Mouse (Mus musculus) CH12.LX (cell line): Measurements from ENCODE around the gene Pdcd11. TPM values are rescaled to one million over a fixed set of nuclear protein-coding genes. Genes with fewer than 3 reads are reported as not detected.

ENCODE experiments used
- DNase-seq: peaks from one replicate; pipeline ENCODE4 v3.0.0-alpha.2; 2013; ENCODE audit errors: extremely low read depth
- H3K27ac ChIP-seq: 2 replicates; pipeline ENCODE4 v1.5.1; 2012; ENCODE audit warnings: low read depth, mild to moderate bottlenecking, control low read depth, moderate library complexity; ENCODE audit not compliant: insufficient read depth
- H3K27me3 ChIP-seq: replicated peaks from 2 replicates; pipeline ENCODE3; 2012; ENCODE audit warnings: inconsistent platforms
- H3K36me3 ChIP-seq, 2 experiments: replicated peaks in 1 of 2; 2 replicates each; pipeline versions ENCODE3 to v1.6.1; 2012; ENCODE audit warnings: inconsistent platforms in 1 of 2, low read length in 1 of 2, mild to moderate bottlenecking in 1 of 2, mixed read lengths in 1 of 2, moderate library complexity in 1 of 2; ENCODE audit not compliant: control insufficient read depth in 1 of 2, insufficient read depth in 1 of 2
- H3K4me1 ChIP-seq, 2 experiments: 2 replicates each; pipeline ENCODE4 v1.6.1; 2012; ENCODE audit warnings: inconsistent platforms in 1 of 2, moderate library complexity in 1 of 2; ENCODE audit not compliant: insufficient read depth in 2 of 2, control insufficient read depth in 1 of 2
- H3K4me2 ChIP-seq: 2 replicates; pipeline ENCODE4 v1.6.1; 2012; ENCODE audit warnings: low read depth, mild to moderate bottlenecking, control low read depth; ENCODE audit not compliant: poor library complexity, insufficient read depth, severe bottlenecking
- H3K4me3 ChIP-seq, 3 experiments: fragments of 150-350 bp in 1 of 3; sonication (generic) in 1 of 3; replicated peaks in 1 of 3; 2 replicates each; pipeline versions ENCODE3 to v1.5.1; 2011 to 2012; ENCODE audit warnings: low read depth in 2 of 3, low read length in 2 of 3, mild to moderate bottlenecking in 2 of 3, moderate library complexity in 2 of 3, control low read depth in 1 of 3, improper control_type of control experiment in 1 of 3, inconsistent platforms in 1 of 3, mixed read lengths in 1 of 3; ENCODE audit not compliant: poor library complexity in 1 of 3
- H3K79me2 ChIP-seq: replicated peaks from 2 replicates; pipeline ENCODE4 v1.6.1; 2012; ENCODE audit warnings: mild to moderate bottlenecking, moderate library complexity; ENCODE audit not compliant: control insufficient read depth, poor library complexity, insufficient read depth, severe bottlenecking; ENCODE audit errors: extremely low read depth
- H3K9ac ChIP-seq: 2 replicates; pipeline ENCODE4 v1.6.1; 2012; ENCODE audit warnings: low read depth, mild to moderate bottlenecking, control low read depth, moderate library complexity; ENCODE audit not compliant: insufficient read depth
- H3K9me3 ChIP-seq: replicated peaks from 2 replicates; pipeline ENCODE3; 2012; ENCODE audit warnings: low read length, inconsistent platforms, mixed read lengths
- BHLHE40 ChIP-seq: IDR thresholded peaks from 2 replicates; pipeline ENCODE4 v1.6.1; 2011; ENCODE audit warnings: mild to moderate bottlenecking, low read depth, low read length, improper control_type of control experiment
- CHD1 ChIP-seq: IDR thresholded peaks from 2 replicates; pipeline ENCODE4 v1.6.1; 2012; ENCODE audit warnings: low read depth, low read length, improper control_type of control experiment, inconsistent platforms
- CHD2 ChIP-seq: IDR thresholded peaks from 2 replicates; pipeline ENCODE4 v1.6.1; 2011; ENCODE audit warnings: low read length, improper control_type of control experiment
- E2F4 ChIP-seq: IDR thresholded peaks from 2 replicates; pipeline ENCODE4 v1.6.1; 2011; ENCODE audit warnings: low read depth, low read length, improper control_type of control experiment; ENCODE audit not compliant: insufficient replicate concordance
- EP300 ChIP-seq: IDR thresholded peaks from 2 replicates; pipeline ENCODE4 v1.6.1; 2011; ENCODE audit warnings: low read length, improper control_type of control experiment
- ETS1 ChIP-seq: conservative IDR thresholded peaks from 2 replicates; pipeline ENCODE4 v1.6.1; 2012; ENCODE audit warnings: low read depth, mild to moderate bottlenecking, inconsistent platforms, low read length, improper control_type of control experiment, moderate library complexity
- GABPA ChIP-seq: IDR thresholded peaks from 2 replicates; pipeline ENCODE4 v1.6.1; 2012; ENCODE audit warnings: low read depth, low read length, improper control_type of control experiment, inconsistent platforms; ENCODE audit not compliant: insufficient replicate concordance
- HCFC1 ChIP-seq: IDR thresholded peaks from 2 replicates; pipeline ENCODE4 v1.6.1; 2012; ENCODE audit warnings: low read depth, mild to moderate bottlenecking, inconsistent platforms, low read length, improper control_type of control experiment
- IRF4 ChIP-seq: IDR thresholded peaks from 2 replicates; pipeline ENCODE4 v1.6.1; 2014; ENCODE audit warnings: low read depth, mild to moderate bottlenecking, inconsistent platforms, low read length, improper control_type of control experiment
- MEF2A ChIP-seq: IDR thresholded peaks from 2 replicates; pipeline ENCODE4 v1.6.1; 2014; ENCODE audit warnings: low read depth, mild to moderate bottlenecking, inconsistent platforms, low read length, improper control_type of control experiment, borderline replicate concordance
- MXI1 ChIP-seq: IDR thresholded peaks from 2 replicates; pipeline ENCODE4 v1.6.1; 2011; ENCODE audit warnings: mild to moderate bottlenecking, low read depth, low read length, improper control_type of control experiment
- MYC ChIP-seq: IDR thresholded peaks from 2 replicates; pipeline ENCODE4 v1.6.1; 2011; ENCODE audit warnings: low read depth, mild to moderate bottlenecking, improper control_type of control experiment, low read length
- NELFE ChIP-seq: IDR thresholded peaks from 2 replicates; pipeline ENCODE4 v1.6.1; 2011; ENCODE audit warnings: low read depth, low read length, improper control_type of control experiment
- PAX5 ChIP-seq: IDR thresholded peaks from 2 replicates; pipeline ENCODE4 v1.6.1; 2012; ENCODE audit warnings: low read length, inconsistent platforms, mixed read lengths
- POLR2A ChIP-seq: IDR thresholded peaks from 2 replicates; pipeline ENCODE4 v1.6.1; 2011; ENCODE audit warnings: low read depth, mild to moderate bottlenecking, improper control_type of control experiment, low read length
- RCOR1 ChIP-seq: conservative IDR thresholded peaks from 2 replicates; pipeline ENCODE4 v1.6.1; 2012; ENCODE audit warnings: low read depth, mild to moderate bottlenecking, inconsistent platforms, low read length, improper control_type of control experiment
- SIN3A ChIP-seq: IDR thresholded peaks from 2 replicates; pipeline ENCODE4 v1.6.1; 2012; ENCODE audit warnings: low read length, improper control_type of control experiment, inconsistent platforms
- SMC3 ChIP-seq: IDR thresholded peaks from 2 replicates; pipeline ENCODE4 v1.6.1; 2011; ENCODE audit warnings: low read depth, low read length, improper control_type of control experiment
- TBP ChIP-seq: conservative IDR thresholded peaks from 2 replicates; pipeline ENCODE4 v1.6.1; 2011; ENCODE audit warnings: low read depth, low read length, improper control_type of control experiment
- TCF12 ChIP-seq: IDR thresholded peaks from 2 replicates; pipeline ENCODE4 v1.6.1; 2014; ENCODE audit warnings: low read depth, mild to moderate bottlenecking, inconsistent platforms, low read length, improper control_type of control experiment
- UBTF ChIP-seq: IDR thresholded peaks from 2 replicates; pipeline ENCODE4 v1.6.1; 2012; ENCODE audit warnings: low read depth, mild to moderate bottlenecking, inconsistent platforms, low read length, improper control_type of control experiment, moderate library complexity
- USF1 ChIP-seq: IDR thresholded peaks from 2 replicates; pipeline ENCODE4 v1.6.1; 2014; ENCODE audit warnings: low read depth, mild to moderate bottlenecking, inconsistent platforms, low read length, improper control_type of control experiment
- USF2 ChIP-seq: conservative IDR thresholded peaks from 2 replicates; pipeline ENCODE4 v1.6.1; 2011; ENCODE audit warnings: low read depth, low read length, improper control_type of control experiment
- ZKSCAN1 ChIP-seq: IDR thresholded peaks from 2 replicates; pipeline ENCODE4 v1.6.1; 2012; ENCODE audit warnings: low read depth, inconsistent platforms, low read length, improper control_type of control experiment, borderline replicate concordance
- ZMIZ1 ChIP-seq: IDR thresholded peaks from 2 replicates; pipeline ENCODE4 v1.6.1; 2012; ENCODE audit warnings: low read depth, mild to moderate bottlenecking, inconsistent platforms, low read length, improper control_type of control experiment
- ZNF384 ChIP-seq: IDR thresholded peaks from 2 replicates; pipeline ENCODE4 v1.6.1; 2012; ENCODE audit warnings: low read depth, low read length, improper control_type of control experiment, inconsistent platforms
- dilution Hi-C: fragments of 300-500 bp; cut with MboI; formaldehyde crosslinking; loops from 2 replicates; pipeline ENCODE4 v1.14.3; 2020; ENCODE audit warnings: low sequenced_read_pairs; ENCODE audit not compliant: extremely low pct_unique_long_range_greater_than_20kb, extremely low pct_ligation_motif_present
- in situ Hi-C: fragments of 300-500 bp; cut with MboI; formaldehyde crosslinking; loops from 3 replicates; pipeline ENCODE4 v1.14.3; 2019; ENCODE audit warnings: low sequenced_read_pairs, low pct_ligation_motif_present, low pct_unique_long_range_greater_than_20kb, mixed read lengths
- polyA plus RNA-seq: library from polyadenylated mRNA; unstranded; fragments of >175 nt; gene quantifications from 2 replicates; pipeline ENCODE4 v1.2.1, GENCODE M21; 2012; ENCODE audit warnings: low read depth; ENCODE audit not compliant: insufficient read length
- total RNA-seq, 2 experiments: library from RNA; depleted of rRNA; stranded (reverse); fragments of 300-350 nt in 1 of 2; fragments of >200 nt in 1 of 2; gene quantifications; 2 replicates each; pipeline ENCODE4 v1.2.3; 2012 to 2014

Pdcd11 gene
- total and polyA plus RNA-seq, 3 experiments = 26.6 to 78.0 (median 49.7) TPM

GRCm38 (mm10) chr19:47142438-47142837 lies 51.9 kb downstream of the Pdcd11 start:
- Histone ChIP-seq H3K9ac (no peak overlapping the region), H3K27ac (no peak overlapping the region), H3K4me2 (peak overlapping the region; percentile 25; the same call in 1 of the 2 replicates), H3K79me2 (no peaks in the 10 kb centered on the region), H3K4me1 (peaks cover 41 to 75% of the 10 kb centered on the region in 2 experiments), H3K4me3 (no peak overlapping the region), H3K9me3 (no peaks in the 10 kb centered on the region), H3K36me3 (no peaks in the 10 kb centered on the region), H3K27me3 (peaks cover 7% of the 10 kb centered on the region)
- peak; percentile 43 for DNase-seq
- dilution Hi-C loops = no loop called here
- TF ChIP-seq USF2 (no peak), UBTF (no peak), TBP (no peak), CHD2 (peak; percentile 54; the same call in 1 of the 2 replicates), IRF4 (peak; percentile 53), MEF2A (0 out of 2 replicates have a peak, but pooled peaks have one; percentile 33), ETS1 (peak; percentile 45; the same call in 1 of the 2 replicates), ZNF384 (0 out of 2 replicates have a peak, but pooled peaks have one; percentile 3), RCOR1 (no peak), BHLHE40 (peak; percentile 78), PAX5 (no peak), EP300 (peak; percentile 30; the same call in 1 of the 2 replicates), MYC (no peak), SIN3A (no peak)
- in situ Hi-C loops = no loop called here

- H3K4me1 ChIP-seq = peaks cover 42 to 81% of the 10 kb centered on the region in 2 experiments
- H3K4me3 ChIP-seq = peak within 1 kb of the TSS in 1 of 3 experiments; percentile 5
- no peak within 1 kb of the TSS for H3K9ac ChIP-seq
- H3K9me3 ChIP-seq = no peaks in the 10 kb centered on the region
- TF ChIP-seq NELFE = no peak
- TF ChIP-seq ETS1 = no peak
- TF ChIP-seq GABPA = no peak
- no peak for TF ChIP-seq ZKSCAN1
- no peak for TF ChIP-seq E2F4
- TF ChIP-seq MXI1 = no peak
- TF ChIP-seq USF1 = no peak
- TF ChIP-seq HCFC1 = no peak
- no peak for TF ChIP-seq CHD1
- TF ChIP-seq SIN3A = no peak
- no peak for TF ChIP-seq UBTF
- no peak for TF ChIP-seq TCF12
- no peak for TF ChIP-seq ZMIZ1
- no peak for TF ChIP-seq ZNF384
- no peak for TF ChIP-seq PAX5
- no peak for TF ChIP-seq CHD2
- TF ChIP-seq POLR2A = no peak
- no peak for TF ChIP-seq SMC3
- TF ChIP-seq, all 38 proteins: peak for 0
- Histone ChIP-seq H3K27ac (no peak within 1 kb of the TSS), H3K79me2 (no peaks in the 10 kb centered on the region), H3K27me3 (peaks cover 6% of the 10 kb centered on the region), H3K4me2 (0 out of 2 replicates have a peak within 1 kb of the TSS, but pooled peaks have one; percentile 7), H3K36me3 (no peaks in the 10 kb centered on the region)
- no peak for DNase-seq
- in situ Hi-C loops = no loop called here
- dilution Hi-C loops = no loop called here
These were observed 53.6 kb downstream of the Pdcd11 start, which contains the start of gene Calhm1 for GRCm38 (mm10) chr19:47144154-47144553. Gene Calhm1, minus strand, starts transcription at chr19:47144254.
